Mouse (Mus musculus): ENCODE results near the gene Irf1. TPM values are rescaled to one million over a fixed set of nuclear protein-coding genes. Genes with fewer than 3 reads are reported as not detected.

Gene Irf1
- total and polyA plus RNA-seq, 2 experiments from 2014 or later = 3.2 to 3.7 TPM

GRCm38 (mm10) chr11:53792986-53793385, 23.2 kb downstream of the Irf1 start:
- WGBS = 47% methylated on average over 3 of the region's 3 CpGs
- TF ChIP-seq CTCF (IDR thresholded peaks at IDR 0.05; ENCODE audit: low read depth) = no peak
- Histone ChIP-seq H3K4me3 (ENCODE audit: low read depth, low read length) (no peak overlapping the region), H3K27ac (ENCODE audit: low read depth, low read length) (no peak overlapping the region), H3K9me3 (ENCODE audit: low read length) (no peaks in the 10 kb centered on the region), H3K4me2 (ENCODE audit: low read depth) (no peak overlapping the region), H3K36me3 (ENCODE audit: insufficient read depth) (no peaks in the 10 kb centered on the region), H3K4me1 (ENCODE audit: insufficient read depth) (no peaks in the 10 kb centered on the region), H3K27me3 (ENCODE audit: insufficient read depth, low read length) (no peaks in the 10 kb centered on the region), H3K9ac (no peak overlapping the region)
- ATAC-seq (peak; percentile 27), DNase-seq (peak; percentile 75)

DNA sequence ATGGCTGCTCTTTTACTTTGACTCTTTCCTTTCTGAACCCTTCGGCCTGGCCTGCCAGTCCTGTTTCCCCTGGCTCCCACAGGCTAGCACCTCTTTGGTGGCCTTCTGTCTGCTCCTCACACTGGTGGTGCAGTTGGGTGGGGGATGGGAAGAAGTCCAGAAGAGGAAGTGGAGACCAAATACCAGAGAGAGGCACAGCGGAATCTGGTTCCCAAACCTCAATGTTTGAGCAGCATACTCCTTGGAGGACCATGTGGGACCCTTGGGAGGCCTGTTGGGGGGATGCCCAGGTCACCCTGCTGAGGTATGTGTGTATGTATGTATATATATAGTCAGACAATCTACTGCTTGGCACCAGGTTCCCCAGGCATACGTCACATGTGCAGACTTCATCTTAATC, 24.2 kb downstream of the Irf1 start:
- Histone ChIP-seq H3K27me3 (ENCODE audit: insufficient read depth, low read length) (no peaks in the 10 kb centered on the region), H3K9me3 (ENCODE audit: low read length) (no peaks in the 10 kb centered on the region), H3K4me2 (ENCODE audit: low read depth) (no peak overlapping the region), H3K9ac (no peak overlapping the region), H3K27ac (ENCODE audit: low read depth, low read length) (no peak overlapping the region), H3K4me3 (ENCODE audit: low read depth, low read length) (no peak overlapping the region), H3K4me1 (ENCODE audit: insufficient read depth) (no peaks in the 10 kb centered on the region), H3K36me3 (ENCODE audit: insufficient read depth) (no peaks in the 10 kb centered on the region)
- WGBS = 78% methylated on average over 3 of the region's 3 CpGs
- DNase-seq (no peak), ATAC-seq (no peak)
- no peak for TF ChIP-seq CTCF (IDR thresholded peaks at IDR 0.05; ENCODE audit: low read depth)

DNA sequence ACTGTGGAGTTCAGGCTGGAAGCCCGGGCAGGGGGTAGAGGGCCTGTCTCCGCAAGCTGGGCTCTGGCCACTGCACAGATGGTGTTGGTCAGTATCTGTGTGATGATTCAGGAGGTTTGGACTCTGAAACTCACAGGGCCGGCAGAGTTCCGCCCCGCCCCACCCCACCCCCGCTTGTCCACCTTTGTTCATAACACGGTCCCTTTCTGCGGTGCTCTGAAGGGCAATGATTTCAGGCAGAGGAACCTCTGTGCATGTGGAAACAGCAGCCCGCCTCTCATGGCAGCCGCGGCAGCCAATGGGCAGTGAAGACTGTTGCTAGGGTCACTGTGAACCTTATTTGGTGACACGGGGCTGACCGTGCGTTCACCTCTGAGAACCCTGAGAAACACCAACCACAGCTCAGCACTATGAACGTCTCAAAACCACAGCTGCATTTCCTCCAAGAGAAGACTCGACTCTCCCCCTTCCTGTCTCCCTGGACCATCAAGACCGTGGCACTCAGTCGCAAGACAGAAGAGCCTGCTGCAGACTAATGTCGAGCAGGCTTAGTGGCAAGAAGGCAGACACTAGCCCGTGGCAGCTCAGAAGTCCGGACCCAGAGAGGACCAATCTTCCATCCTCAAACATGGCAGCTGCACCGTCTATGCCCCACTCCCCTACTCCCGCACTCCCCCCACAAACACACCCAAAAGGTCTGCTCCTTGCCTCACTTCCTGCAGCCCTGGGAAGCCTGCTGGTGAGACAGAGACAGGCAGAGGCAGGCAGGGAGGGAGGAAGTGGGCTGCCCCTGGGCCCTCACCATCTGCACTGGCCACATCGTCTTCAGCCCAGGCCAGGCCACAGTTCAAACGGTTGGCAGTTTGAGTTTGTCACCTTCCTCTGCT, 25.1 kb downstream of the Irf1 start:
- DNase-seq = no peak
- WGBS = 78% methylated on average over 25 of the region's 25 CpGs
- Histone ChIP-seq H3K9me3 (ENCODE audit: low read length) (no peaks in the 10 kb centered on the region), H3K4me3 (ENCODE audit: low read depth, low read length) (no peak overlapping the region), H3K4me2 (ENCODE audit: low read depth) (no peak overlapping the region), H3K27ac (ENCODE audit: low read depth, low read length) (no peak overlapping the region), H3K27me3 (ENCODE audit: insufficient read depth, low read length) (no peaks in the 10 kb centered on the region), H3K9ac (no peak overlapping the region), H3K4me1 (ENCODE audit: insufficient read depth) (no peaks in the 10 kb centered on the region), H3K36me3 (ENCODE audit: insufficient read depth) (no peaks in the 10 kb centered on the region)
- TF ChIP-seq CTCF (IDR thresholded peaks at IDR 0.05; ENCODE audit: low read depth) = no peak
- ATAC-seq = no peak

DNA sequence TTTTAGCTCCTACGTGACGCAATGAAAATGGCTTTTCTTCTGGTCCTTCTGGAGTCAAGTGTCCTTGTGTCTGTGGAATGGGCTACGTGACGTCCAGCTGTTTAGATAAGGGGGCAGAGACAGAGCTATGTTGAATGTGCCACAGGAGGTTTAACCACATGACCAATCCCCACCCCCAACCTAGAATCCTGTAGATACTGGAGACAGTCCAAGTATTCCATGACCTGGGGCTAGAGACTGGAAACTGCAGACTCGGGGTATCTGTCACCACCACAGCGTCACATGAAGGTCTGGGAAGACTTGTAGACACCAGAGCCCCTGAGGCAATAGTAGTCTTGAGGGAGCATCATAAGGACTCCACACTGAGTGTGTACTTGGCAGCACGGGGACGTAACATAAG, 26.0 kb downstream of the Irf1 start:
- no peak for TF ChIP-seq CTCF (IDR thresholded peaks at IDR 0.05; ENCODE audit: low read depth)
- WGBS = 77% methylated on average over 8 of the region's 8 CpGs
- Histone ChIP-seq H3K4me3 (ENCODE audit: low read depth, low read length) (no peak overlapping the region), H3K27ac (ENCODE audit: low read depth, low read length) (no peak overlapping the region), H3K27me3 (ENCODE audit: insufficient read depth, low read length) (no peaks in the 10 kb centered on the region), H3K36me3 (ENCODE audit: insufficient read depth) (no peaks in the 10 kb centered on the region), H3K4me1 (ENCODE audit: insufficient read depth) (no peaks in the 10 kb centered on the region), H3K9me3 (ENCODE audit: low read length) (no peaks in the 10 kb centered on the region), H3K9ac (no peak overlapping the region), H3K4me2 (ENCODE audit: low read depth) (no peak overlapping the region)
- no peak for ATAC-seq
- DNase-seq = no peak

DNA sequence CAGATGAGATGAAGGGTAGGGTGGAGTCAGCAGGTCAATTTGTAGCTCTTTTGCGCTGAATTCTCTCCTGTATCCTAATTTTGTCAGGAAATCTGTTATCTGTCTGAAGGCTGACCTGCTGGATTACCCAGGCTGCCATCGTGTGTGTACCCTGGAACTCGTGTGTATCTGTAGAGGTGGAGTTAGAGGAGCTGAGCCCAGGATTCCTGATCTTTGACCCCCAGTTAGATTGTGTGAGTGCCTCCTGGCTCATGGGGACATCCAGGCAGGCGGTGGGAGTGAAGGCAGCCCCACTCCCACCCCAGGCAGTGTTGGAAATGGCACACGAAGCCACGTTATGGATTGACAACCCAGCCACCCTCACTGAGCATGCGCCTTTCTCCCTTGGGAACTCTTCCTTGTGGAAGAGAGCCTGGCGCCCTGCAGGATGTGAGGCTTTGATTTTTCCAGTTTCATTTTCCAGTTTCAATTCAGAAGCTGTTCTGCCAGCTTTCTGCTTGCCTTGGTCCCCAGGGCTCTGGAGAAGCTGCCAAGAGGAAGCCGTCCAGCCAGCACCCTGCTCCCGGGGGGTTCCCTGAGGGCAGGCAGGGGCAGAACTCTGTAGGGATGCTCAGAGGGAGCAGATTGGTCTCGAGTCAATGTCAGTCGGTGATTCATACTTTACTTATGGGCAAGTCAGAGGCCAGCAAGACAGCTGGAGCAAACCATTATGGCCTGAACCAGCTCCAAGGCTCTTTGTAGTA, 26.8 kb downstream of the Irf1 start:
- no peak overlapping the region for H3K4me2 ChIP-seq (ENCODE audit: low read depth)
- H3K9ac ChIP-seq = no peak overlapping the region
- 0 out of 2 replicates have a peak overlapping the region, but pooled peaks have one; percentile 30 for H3K27ac ChIP-seq (ENCODE audit: low read depth, low read length)
- no peaks in the 10 kb centered on the region for H3K4me1 ChIP-seq (ENCODE audit: insufficient read depth)
- 54% methylated on average over 12 of the region's 12 CpGs for whole genome bisulfite sequencing
- H3K36me3 ChIP-seq (ENCODE audit: insufficient read depth) = no peaks in the 10 kb centered on the region
- no peak for TF ChIP-seq CTCF (IDR thresholded peaks at IDR 0.05; ENCODE audit: low read depth)
- no peak overlapping the region for H3K4me3 ChIP-seq (ENCODE audit: low read depth, low read length)
- H3K9me3 ChIP-seq (ENCODE audit: low read length) = no peaks in the 10 kb centered on the region
- DNase-seq = peak; percentile 12
- no peaks in the 10 kb centered on the region for H3K27me3 ChIP-seq (ENCODE audit: insufficient read depth, low read length)
- no peak; the same call in 1 of the 2 replicates for ATAC-seq

DNA sequence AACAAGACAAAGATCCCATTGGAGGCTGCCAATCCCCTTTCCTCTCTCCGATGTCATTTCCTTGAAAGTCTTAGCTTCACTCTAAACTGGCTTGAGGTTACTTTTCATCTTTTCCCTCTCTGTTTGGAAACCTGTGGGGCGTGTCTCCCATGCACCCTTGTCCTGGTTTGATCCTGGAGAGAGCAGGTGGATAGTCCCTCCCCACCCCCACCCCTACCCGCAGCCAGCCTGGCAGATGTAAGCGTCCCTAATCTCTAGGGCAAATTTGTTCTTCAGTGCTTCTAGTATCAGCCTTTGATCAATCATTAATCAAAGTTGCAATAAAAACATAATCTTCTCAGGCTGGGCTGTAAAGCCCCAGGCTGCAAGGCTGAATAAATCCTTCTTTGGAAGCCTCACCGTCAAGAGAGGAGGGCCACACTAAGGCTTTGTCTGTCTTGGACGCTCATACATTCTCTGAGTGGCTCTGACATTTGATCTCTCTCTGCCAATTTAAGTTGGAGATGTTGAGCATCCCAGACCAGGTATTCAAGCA, 27.6 kb downstream of the Irf1 start:
- ATAC-seq (no peak), DNase-seq (no peak)
- no peak overlapping the region for H3K27ac ChIP-seq (ENCODE audit: low read depth, low read length)
- H3K36me3 ChIP-seq (ENCODE audit: insufficient read depth) = no peaks in the 10 kb centered on the region
- H3K4me3 ChIP-seq (ENCODE audit: low read depth, low read length) = no peak overlapping the region
- no peak overlapping the region for H3K9ac ChIP-seq
- no peaks in the 10 kb centered on the region for H3K9me3 ChIP-seq (ENCODE audit: low read length)
- WGBS = 48% methylated on average over 6 of the region's 6 CpGs
- no peaks in the 10 kb centered on the region for H3K27me3 ChIP-seq (ENCODE audit: insufficient read depth, low read length)
- no peak for TF ChIP-seq CTCF (IDR thresholded peaks at IDR 0.05; ENCODE audit: low read depth)
- no peak overlapping the region for H3K4me2 ChIP-seq (ENCODE audit: low read depth)
- no peaks in the 10 kb centered on the region for H3K4me1 ChIP-seq (ENCODE audit: insufficient read depth)

Data from forebrain, postnatal 0 days (tissue).